Mouse (Mus musculus) G1E (cell line): ENCODE data around the gene Fancc.

ENCODE experiments used
- CTCF ChIP-seq: IDR thresholded peaks from 2 replicates; pipeline ENCODE4 v1.5.1; 2012; ENCODE audit warnings: low read depth, low read length, inconsistent platforms, mixed read lengths
- POLR2AphosphoS5 ChIP-seq: IDR thresholded peaks from 2 replicates; pipeline ENCODE4 v1.6.1; 2012; ENCODE audit warnings: low read depth, low read length, inconsistent platforms; ENCODE audit not compliant: insufficient replicate concordance

DNA sequence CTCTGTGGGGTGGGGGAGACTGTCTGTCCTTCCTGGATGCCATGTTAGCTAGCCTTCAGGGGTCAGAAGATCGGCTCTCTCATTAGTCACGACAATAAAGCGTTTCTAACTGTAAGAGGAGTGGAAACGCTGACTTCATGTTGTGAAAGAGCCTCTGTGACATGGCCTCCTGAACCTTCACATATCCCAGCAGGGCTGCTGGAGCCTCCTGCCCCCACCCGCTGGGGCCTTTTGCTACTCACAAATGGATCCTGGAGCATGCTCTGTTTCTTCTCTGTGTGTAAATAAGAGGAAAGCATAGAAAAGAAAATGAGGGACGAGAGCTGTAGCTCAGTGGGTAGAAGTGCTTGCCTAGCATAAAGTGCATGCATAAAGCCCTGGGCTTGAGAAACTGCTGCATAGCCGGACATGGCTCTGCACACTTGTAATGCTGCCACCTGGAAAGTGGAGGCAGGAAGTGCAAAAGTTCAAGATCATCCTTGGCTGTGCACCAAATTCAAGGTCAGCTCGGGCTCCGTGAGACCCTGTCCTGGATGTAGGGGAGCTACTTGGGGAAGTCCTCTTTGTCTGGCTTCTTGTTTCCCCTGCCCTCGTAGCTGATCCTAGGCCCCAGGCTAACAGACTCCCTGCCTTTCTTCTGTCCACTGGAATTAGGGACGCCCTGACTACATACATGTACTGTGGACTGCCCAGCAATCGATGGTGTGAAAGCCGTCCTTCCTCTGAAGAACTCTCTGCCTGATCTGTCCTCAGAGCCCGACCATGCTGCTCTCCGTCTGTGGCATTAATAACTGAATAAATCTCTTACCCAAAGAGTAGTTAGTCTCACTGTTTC is 202.5 kb downstream of the Fancc start:
- TF ChIP-seq CTCF (no peak), POLR2AphosphoS5 (no peak)
